Mouse (Mus musculus) testis, adult 2 months (tissue): ENCODE measurements around the gene Elovl3. TPM values are rescaled to one million over a fixed set of nuclear protein-coding genes. Genes with fewer than 3 reads are reported as not detected.
A peak's percentile ranks its signal among the peaks of the same experiment; 100 is the strongest.

Source experiments
- H3K27ac ChIP-seq: fragments of 200-500 bp; 2 replicates; pipeline ENCODE4 v1.5.1; 2012; ENCODE audit warnings: low read depth, low read length; ENCODE audit not compliant: control insufficient read depth, insufficient read depth
- H3K27me3 ChIP-seq: fragments of 200-500 bp; 2 replicates; pipeline ENCODE4 v1.6.1; 2012; ENCODE audit warnings: mild to moderate bottlenecking, low read length, moderate library complexity; ENCODE audit not compliant: control insufficient read depth, insufficient read depth
- H3K36me3 ChIP-seq: fragments of 200-500 bp; 2 replicates; pipeline ENCODE4 v1.6.1; 2012; ENCODE audit warnings: mild to moderate bottlenecking, low read length; ENCODE audit not compliant: control insufficient read depth, insufficient read depth
- H3K4me1 ChIP-seq: fragments of 200-500 bp; 2 replicates; pipeline ENCODE4 v1.6.1; 2012; ENCODE audit warnings: low read length; ENCODE audit not compliant: control insufficient read depth, insufficient read depth
- H3K4me3 ChIP-seq: fragments of 200-500 bp; 2 replicates; pipeline ENCODE4 v1.5.1; 2012; ENCODE audit warnings: low read depth, mild to moderate bottlenecking, low read length, moderate library complexity, mixed read lengths; ENCODE audit not compliant: control insufficient read depth
- CTCF ChIP-seq: fragments of 200-500 bp; IDR thresholded peaks from 2 replicates; pipeline ENCODE4 v1.5.1; 2012; ENCODE audit warnings: low read depth, mild to moderate bottlenecking, inconsistent platforms, low read length, moderate library complexity; ENCODE audit not compliant: control insufficient read depth, insufficient read depth, insufficient replicate concordance
- POLR2A ChIP-seq: fragments of 200-500 bp; IDR thresholded peaks from 2 replicates; pipeline ENCODE4 v1.6.1; 2012; ENCODE audit warnings: low read depth, mild to moderate bottlenecking, inconsistent platforms, low read length, moderate library complexity; ENCODE audit not compliant: control insufficient read depth
- polyA plus RNA-seq: library from polyadenylated mRNA; depleted of rRNA; stranded (reverse); fragments of >200 nt; gene quantifications from 2 replicates; pipeline ENCODE4 v1.2.3, GENCODE M21; 2012

Gene Elovl3
- polyA plus RNA-seq, 1 experiment = 0.49 TPM

GRCm38 (mm10) chr19:46135789-46136638 lies 4.3 kb downstream of the Elovl3 start:
- Histone ChIP-seq H3K27ac (no peak overlapping the region), H3K4me3 (peak overlapping the region; percentile 45)

GRCm38 (mm10) chr19:46136639-46137580 lies 5.2 kb downstream of the Elovl3 start:
- peaks cover 19% of the 10 kb centered on the region for H3K4me1 ChIP-seq
- peak overlapping the region; percentile 45 for H3K4me3 ChIP-seq
- no peaks in the 10 kb centered on the region; the same call in none of the 2 replicates for H3K27me3 ChIP-seq
- no peak overlapping the region for H3K27ac ChIP-seq
- TF ChIP-seq CTCF (peak; percentile 83), POLR2A (no peak)
- H3K36me3 ChIP-seq = no peaks in the 10 kb centered on the region

More at GRCm38 (mm10) chr19:46135789-46136638, 4.3 kb downstream of the Elovl3 start:
- Histone ChIP-seq H3K4me1 (peaks cover 25% of the 10 kb centered on the region), H3K27me3 (no peaks in the 10 kb centered on the region; the same call in none of the 2 replicates), H3K36me3 (no peaks in the 10 kb centered on the region)
- TF ChIP-seq POLR2A = no peak
- TF ChIP-seq CTCF = no peak

DNA sequence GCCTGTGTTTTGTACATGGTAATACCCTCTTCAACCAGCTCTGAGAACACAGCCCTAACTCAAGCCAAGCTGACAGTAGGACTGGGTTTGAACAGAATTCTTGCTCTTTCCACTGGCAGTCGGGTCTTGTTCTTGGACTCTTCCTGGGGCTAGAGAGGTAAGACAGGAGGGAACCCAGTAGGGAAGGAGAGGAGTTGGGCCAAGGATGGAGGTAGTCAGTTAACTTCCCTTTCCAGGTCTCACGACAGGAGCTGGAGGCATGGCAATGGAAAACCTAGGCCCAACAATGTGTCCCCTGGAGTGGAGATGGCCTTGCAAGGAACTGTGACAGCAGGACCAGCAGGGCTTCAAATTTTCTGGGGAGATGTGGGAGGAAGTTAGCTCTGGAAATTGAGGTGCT lies 8.6 kb downstream of the Elovl3 start:
- TF ChIP-seq POLR2A (no peak), CTCF (no peak)
- no peaks in the 10 kb centered on the region; the same call in 1 of the 2 replicates for H3K27me3 ChIP-seq
- no peaks in the 10 kb centered on the region for H3K36me3 ChIP-seq
- H3K27ac ChIP-seq = no peak overlapping the region
- H3K4me1 ChIP-seq = peaks cover 19% of the 10 kb centered on the region
- H3K4me3 ChIP-seq = no peak overlapping the region

DNA sequence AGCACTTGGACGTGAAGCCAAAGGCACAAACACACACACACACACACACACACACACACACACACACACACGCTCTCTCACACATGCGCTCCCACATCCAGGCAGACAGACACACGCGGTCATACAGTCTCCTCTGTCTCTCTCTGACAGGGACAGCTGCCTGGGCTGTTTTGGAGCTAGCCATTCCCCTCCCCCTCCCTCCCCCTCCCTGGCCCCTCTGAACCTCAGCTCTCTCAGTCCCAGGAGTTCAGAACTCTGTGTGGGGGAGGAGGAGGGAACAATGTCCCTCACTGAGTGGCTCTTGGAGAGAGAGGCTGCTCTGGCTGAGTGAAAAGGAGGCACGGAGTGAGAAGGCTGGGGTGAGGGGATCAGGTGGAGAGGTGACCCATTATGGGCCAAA lies 9.4 kb downstream of the Elovl3 start:
- no peaks in the 10 kb centered on the region for H3K27me3 ChIP-seq
- no peaks in the 10 kb centered on the region for H3K36me3 ChIP-seq
- TF ChIP-seq POLR2A = no peak
- TF ChIP-seq CTCF = no peak
- H3K4me1 ChIP-seq = peaks cover 13% of the 10 kb centered on the region
- H3K27ac ChIP-seq = no peak overlapping the region
- no peak overlapping the region for H3K4me3 ChIP-seq

DNA sequence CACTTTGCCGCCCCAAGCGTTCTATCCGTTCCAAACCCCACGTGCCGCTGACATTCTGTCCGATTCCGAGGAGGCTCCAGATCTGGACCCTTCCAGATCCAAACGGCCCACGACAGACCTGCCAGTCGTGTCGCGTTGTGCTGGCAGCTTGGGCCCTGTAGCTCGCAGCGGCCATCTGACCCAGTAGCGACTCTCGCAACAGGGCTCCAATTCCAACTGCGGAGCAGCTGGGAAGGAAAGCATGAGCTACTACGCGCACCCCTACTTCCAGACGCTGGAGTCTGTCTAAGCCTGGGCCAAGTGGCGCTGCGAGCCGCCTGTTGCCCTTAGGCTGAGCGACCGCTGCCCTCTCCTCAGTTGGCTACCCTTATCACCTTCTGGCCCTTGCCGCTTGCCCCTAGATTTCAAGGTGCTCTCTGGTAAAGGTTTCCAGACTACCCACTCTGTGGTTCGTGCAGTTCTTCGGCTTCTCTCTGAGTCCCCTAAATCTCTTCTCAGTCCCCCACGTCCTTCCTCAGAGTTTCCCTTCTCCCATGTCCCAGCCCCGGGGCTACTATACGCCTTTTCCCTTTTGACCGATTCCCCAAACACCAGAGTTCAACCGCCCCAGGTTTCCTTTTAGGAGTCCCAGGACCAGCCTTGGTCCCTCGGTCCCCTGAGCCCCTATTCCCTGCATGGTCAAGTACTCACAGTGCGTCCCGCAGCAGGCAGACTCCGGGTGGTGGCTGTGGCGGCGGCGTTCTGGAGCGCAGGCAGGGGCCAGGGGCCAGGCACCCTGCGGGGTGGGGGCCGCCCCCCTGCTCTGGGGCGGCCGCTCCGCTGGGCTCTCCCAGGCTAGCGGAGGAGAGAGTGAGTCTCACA lies 16.0 kb downstream of the Elovl3 start, which contains the start of gene Pitx3:
Gene Pitx3 (minus strand): TSS at position 816 of the 861 bp plus-strand sequence.
- Histone ChIP-seq H3K4me3 (peak within 1 kb of the TSS; percentile 82), H3K4me1 (peaks cover 19% of the 10 kb centered on the region), H3K27me3 (no peaks in the 10 kb centered on the region), H3K27ac (no peak within 1 kb of the TSS), H3K36me3 (no peaks in the 10 kb centered on the region)
- TF ChIP-seq CTCF (no peak), POLR2A (peak; percentile 42; the same call in 1 of the 2 replicates)

DNA sequence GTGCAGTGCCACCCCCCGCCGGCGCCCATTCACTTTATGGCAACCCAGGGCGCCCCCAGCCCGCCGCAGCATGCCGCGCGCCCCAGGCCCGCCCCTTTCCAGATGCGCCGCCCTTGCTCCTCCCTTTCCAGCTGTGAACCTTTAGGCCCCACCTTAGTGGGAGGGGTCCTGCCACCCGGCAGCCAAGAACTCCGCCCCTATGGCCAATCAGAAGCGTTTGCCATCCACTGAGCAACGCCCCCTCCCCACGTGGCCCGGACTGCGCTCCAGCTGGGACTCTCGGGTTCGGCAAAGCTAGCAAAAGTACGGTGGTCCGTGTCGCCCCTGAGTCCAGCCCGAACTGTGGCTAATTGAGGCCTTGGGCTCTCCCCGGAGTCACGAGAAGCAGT lies 16.7 kb downstream of the Elovl3 start:
- H3K27ac ChIP-seq = no peak overlapping the region
- H3K4me3 ChIP-seq = peak overlapping the region; percentile 82
- peaks cover 19% of the 10 kb centered on the region for H3K4me1 ChIP-seq
- no peaks in the 10 kb centered on the region for H3K27me3 ChIP-seq
- H3K36me3 ChIP-seq = no peaks in the 10 kb centered on the region
- TF ChIP-seq POLR2A (no peak), CTCF (no peak)
